Mouse (Mus musculus) CH12.LX (cell line): ENCODE measurements around the gene Dner. TPM values are rescaled to one million over a fixed set of nuclear protein-coding genes. Genes with fewer than 3 reads are reported as not detected.

Experiments
- DNase-seq: peaks from one replicate; pipeline ENCODE4 v3.0.0-alpha.2; 2013; ENCODE audit errors: extremely low read depth
- H3K27ac ChIP-seq: 2 replicates; pipeline ENCODE4 v1.5.1; 2012; ENCODE audit warnings: low read depth, mild to moderate bottlenecking, control low read depth, moderate library complexity; ENCODE audit not compliant: insufficient read depth
- H3K27me3 ChIP-seq: replicated peaks from 2 replicates; pipeline ENCODE3; 2012; ENCODE audit warnings: inconsistent platforms
- H3K36me3 ChIP-seq, 2 experiments: replicated peaks in 1 of 2; 2 replicates each; pipeline versions ENCODE3 to v1.6.1; 2012; ENCODE audit warnings: inconsistent platforms in 1 of 2, low read length in 1 of 2, mild to moderate bottlenecking in 1 of 2, mixed read lengths in 1 of 2, moderate library complexity in 1 of 2; ENCODE audit not compliant: control insufficient read depth in 1 of 2, insufficient read depth in 1 of 2
- H3K4me1 ChIP-seq, 2 experiments: 2 replicates each; pipeline ENCODE4 v1.6.1; 2012; ENCODE audit warnings: inconsistent platforms in 1 of 2, moderate library complexity in 1 of 2; ENCODE audit not compliant: insufficient read depth in 2 of 2, control insufficient read depth in 1 of 2
- H3K4me2 ChIP-seq: 2 replicates; pipeline ENCODE4 v1.6.1; 2012; ENCODE audit warnings: low read depth, mild to moderate bottlenecking, control low read depth; ENCODE audit not compliant: poor library complexity, insufficient read depth, severe bottlenecking
- H3K4me3 ChIP-seq, 3 experiments: fragments of 150-350 bp in 1 of 3; sonication (generic) in 1 of 3; replicated peaks in 1 of 3; 2 replicates each; pipeline versions ENCODE3 to v1.5.1; 2011 to 2012; ENCODE audit warnings: low read depth in 2 of 3, low read length in 2 of 3, mild to moderate bottlenecking in 2 of 3, moderate library complexity in 2 of 3, control low read depth in 1 of 3, improper control_type of control experiment in 1 of 3, inconsistent platforms in 1 of 3, mixed read lengths in 1 of 3; ENCODE audit not compliant: poor library complexity in 1 of 3
- H3K79me2 ChIP-seq: replicated peaks from 2 replicates; pipeline ENCODE4 v1.6.1; 2012; ENCODE audit warnings: mild to moderate bottlenecking, moderate library complexity; ENCODE audit not compliant: control insufficient read depth, poor library complexity, insufficient read depth, severe bottlenecking; ENCODE audit errors: extremely low read depth
- H3K9ac ChIP-seq: 2 replicates; pipeline ENCODE4 v1.6.1; 2012; ENCODE audit warnings: low read depth, mild to moderate bottlenecking, control low read depth, moderate library complexity; ENCODE audit not compliant: insufficient read depth
- H3K9me3 ChIP-seq: replicated peaks from 2 replicates; pipeline ENCODE3; 2012; ENCODE audit warnings: low read length, inconsistent platforms, mixed read lengths
- CHD1 ChIP-seq: IDR thresholded peaks from 2 replicates; pipeline ENCODE4 v1.6.1; 2012; ENCODE audit warnings: low read depth, low read length, improper control_type of control experiment, inconsistent platforms
- CTCF ChIP-seq, 2 experiments: IDR thresholded peaks in 1 of 2; conservative IDR thresholded peaks in 1 of 2; 2 replicates each; pipeline ENCODE4 v1.5.1; 2011 to 2012; ENCODE audit warnings: low read depth in 2 of 2, low read length in 2 of 2, improper control_type of control experiment in 1 of 2, inconsistent platforms in 1 of 2, mild to moderate bottlenecking in 1 of 2, moderate library complexity in 1 of 2
- E2F4 ChIP-seq: IDR thresholded peaks from 2 replicates; pipeline ENCODE4 v1.6.1; 2011; ENCODE audit warnings: low read depth, low read length, improper control_type of control experiment; ENCODE audit not compliant: insufficient replicate concordance
- ELF1 ChIP-seq: IDR thresholded peaks from 2 replicates; pipeline ENCODE4 v1.6.1; 2014; ENCODE audit warnings: low read depth, mild to moderate bottlenecking, inconsistent platforms, low read length, improper control_type of control experiment
- EP300 ChIP-seq: IDR thresholded peaks from 2 replicates; pipeline ENCODE4 v1.6.1; 2011; ENCODE audit warnings: low read length, improper control_type of control experiment
- GABPA ChIP-seq: IDR thresholded peaks from 2 replicates; pipeline ENCODE4 v1.6.1; 2012; ENCODE audit warnings: low read depth, low read length, improper control_type of control experiment, inconsistent platforms; ENCODE audit not compliant: insufficient replicate concordance
- HCFC1 ChIP-seq: IDR thresholded peaks from 2 replicates; pipeline ENCODE4 v1.6.1; 2012; ENCODE audit warnings: low read depth, mild to moderate bottlenecking, inconsistent platforms, low read length, improper control_type of control experiment
- IRF4 ChIP-seq: IDR thresholded peaks from 2 replicates; pipeline ENCODE4 v1.6.1; 2014; ENCODE audit warnings: low read depth, mild to moderate bottlenecking, inconsistent platforms, low read length, improper control_type of control experiment
- JUN ChIP-seq: IDR thresholded peaks from 2 replicates; pipeline ENCODE4 v1.6.1; 2011; ENCODE audit warnings: low read depth, mild to moderate bottlenecking, low read length, improper control_type of control experiment, moderate library complexity; ENCODE audit not compliant: insufficient read depth
- KAT2A ChIP-seq: IDR thresholded peaks from 2 replicates; pipeline ENCODE4 v1.6.1; 2012; ENCODE audit warnings: low read length, improper control_type of control experiment, inconsistent platforms; ENCODE audit not compliant: insufficient replicate concordance
- MEF2A ChIP-seq: IDR thresholded peaks from 2 replicates; pipeline ENCODE4 v1.6.1; 2014; ENCODE audit warnings: low read depth, mild to moderate bottlenecking, inconsistent platforms, low read length, improper control_type of control experiment, borderline replicate concordance
- MXI1 ChIP-seq: IDR thresholded peaks from 2 replicates; pipeline ENCODE4 v1.6.1; 2011; ENCODE audit warnings: mild to moderate bottlenecking, low read depth, low read length, improper control_type of control experiment
- NRF1 ChIP-seq: IDR thresholded peaks from 2 replicates; pipeline ENCODE4 v1.6.1; 2014; ENCODE audit warnings: low read depth, mild to moderate bottlenecking, inconsistent platforms, low read length, improper control_type of control experiment, moderate library complexity
- POLR2AphosphoS2 ChIP-seq: IDR thresholded peaks from 2 replicates; pipeline ENCODE4 v1.6.1; 2011; ENCODE audit warnings: low read depth, low read length, improper control_type of control experiment
- RAD21 ChIP-seq: IDR thresholded peaks from 2 replicates; pipeline ENCODE4 v1.6.1; 2011; ENCODE audit warnings: low read depth, mild to moderate bottlenecking, low read length, improper control_type of control experiment, moderate library complexity
- RCOR1 ChIP-seq: conservative IDR thresholded peaks from 2 replicates; pipeline ENCODE4 v1.6.1; 2012; ENCODE audit warnings: low read depth, mild to moderate bottlenecking, inconsistent platforms, low read length, improper control_type of control experiment
- SIN3A ChIP-seq: IDR thresholded peaks from 2 replicates; pipeline ENCODE4 v1.6.1; 2012; ENCODE audit warnings: low read length, improper control_type of control experiment, inconsistent platforms
- TBP ChIP-seq: conservative IDR thresholded peaks from 2 replicates; pipeline ENCODE4 v1.6.1; 2011; ENCODE audit warnings: low read depth, low read length, improper control_type of control experiment
- UBTF ChIP-seq: IDR thresholded peaks from 2 replicates; pipeline ENCODE4 v1.6.1; 2012; ENCODE audit warnings: low read depth, mild to moderate bottlenecking, inconsistent platforms, low read length, improper control_type of control experiment, moderate library complexity
- USF1 ChIP-seq: IDR thresholded peaks from 2 replicates; pipeline ENCODE4 v1.6.1; 2014; ENCODE audit warnings: low read depth, mild to moderate bottlenecking, inconsistent platforms, low read length, improper control_type of control experiment
- ZC3H11A ChIP-seq: IDR thresholded peaks from 2 replicates; pipeline ENCODE4 v1.6.1; 2012; ENCODE audit warnings: low read depth, mild to moderate bottlenecking, inconsistent platforms, low read length, improper control_type of control experiment
- ZMIZ1 ChIP-seq: IDR thresholded peaks from 2 replicates; pipeline ENCODE4 v1.6.1; 2012; ENCODE audit warnings: low read depth, mild to moderate bottlenecking, inconsistent platforms, low read length, improper control_type of control experiment
- ZNF384 ChIP-seq: IDR thresholded peaks from 2 replicates; pipeline ENCODE4 v1.6.1; 2012; ENCODE audit warnings: low read depth, low read length, improper control_type of control experiment, inconsistent platforms
- dilution Hi-C: fragments of 300-500 bp; cut with MboI; formaldehyde crosslinking; loops from 2 replicates; pipeline ENCODE4 v1.14.3; 2020; ENCODE audit warnings: low sequenced_read_pairs; ENCODE audit not compliant: extremely low pct_unique_long_range_greater_than_20kb, extremely low pct_ligation_motif_present
- in situ Hi-C: fragments of 300-500 bp; cut with MboI; formaldehyde crosslinking; loops from 3 replicates; pipeline ENCODE4 v1.14.3; 2019; ENCODE audit warnings: low sequenced_read_pairs, low pct_ligation_motif_present, low pct_unique_long_range_greater_than_20kb, mixed read lengths
- polyA plus RNA-seq: library from polyadenylated mRNA; unstranded; fragments of >175 nt; gene quantifications from 2 replicates; pipeline ENCODE4 v1.2.1, GENCODE M21; 2012; ENCODE audit warnings: low read depth; ENCODE audit not compliant: insufficient read length
- total RNA-seq, 2 experiments: library from RNA; depleted of rRNA; stranded (reverse); fragments of 300-350 nt in 1 of 2; fragments of >200 nt in 1 of 2; gene quantifications; 2 replicates each; pipeline ENCODE4 v1.2.3; 2012 to 2014

The Dner gene
- total and polyA plus RNA-seq, 3 experiments, result not detected

DNA sequence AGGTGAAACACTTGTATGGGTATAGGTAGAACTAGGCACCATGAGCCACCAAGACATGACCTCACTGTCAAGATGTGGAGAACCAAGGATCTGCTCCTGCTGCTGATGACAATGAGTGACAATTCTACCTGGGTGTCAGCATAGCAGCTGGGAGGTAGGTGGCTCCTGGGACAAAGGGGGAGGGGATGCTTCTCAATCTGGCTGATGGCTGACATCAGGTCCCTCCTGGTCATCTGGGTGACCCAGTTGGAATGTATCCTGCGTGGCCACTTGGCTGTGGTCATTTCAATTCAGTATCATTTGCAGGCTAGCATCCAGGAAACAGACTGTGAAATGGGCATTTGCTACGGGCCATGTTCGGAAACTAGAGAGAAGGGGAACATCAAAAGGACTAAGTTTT lies 315.1 kb downstream of the Dner start:
- in situ Hi-C loops (no loop called here), dilution Hi-C loops (no loop called here)
- Histone ChIP-seq H3K9ac (no peak overlapping the region), H3K4me2 (no peak overlapping the region), H3K27me3 (no peaks in the 10 kb centered on the region), H3K9me3 (peaks cover 3% of the 10 kb centered on the region), H3K4me1 (no peaks in the 10 kb centered on the region), H3K27ac (no peak overlapping the region), H3K4me3 (no peak overlapping the region), H3K79me2 (no peaks in the 10 kb centered on the region), H3K36me3 (no peaks in the 10 kb centered on the region)
- TF ChIP-seq USF1 (no peak), MEF2A (no peak), JUN (no peak), MXI1 (no peak), ELF1 (no peak), HCFC1 (no peak), ZMIZ1 (no peak), CHD1 (no peak), ZNF384 (no peak), E2F4 (no peak), KAT2A (no peak), IRF4 (no peak), CTCF (conservative IDR thresholded peaks at IDR 0.05 in 1 of 2, IDR thresholded peaks at IDR 0.05 in 1 of 2; ENCODE audit: low read depth in 2 of 2, low read length in 2 of 2) (no peak), SIN3A (no peak), RCOR1 (no peak)
- no peak for DNase-seq

DNA sequence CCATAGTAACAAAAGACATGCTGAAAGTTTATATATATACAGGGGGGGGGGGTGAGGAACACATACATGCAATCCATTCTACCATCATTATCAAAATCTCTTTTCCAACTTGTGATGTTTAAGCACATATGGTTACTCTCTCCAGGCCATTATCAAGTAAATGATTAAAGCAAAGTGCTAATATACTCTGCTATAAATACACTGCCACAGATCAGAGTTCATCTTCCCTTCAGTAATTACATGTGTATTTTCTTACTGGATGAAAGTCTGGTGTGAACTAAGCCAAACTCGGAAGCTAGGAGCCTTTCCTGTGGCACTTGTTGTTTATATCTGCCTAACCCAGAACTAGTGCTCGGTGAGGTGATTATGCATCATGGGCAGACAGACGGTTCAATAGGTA lies 328.3 kb downstream of the Dner start:
- dilution Hi-C loops (no loop called here), in situ Hi-C loops (no loop called here)
- H3K27me3 ChIP-seq, result peaks cover 9% of the 10 kb centered on the region
- H3K4me1 ChIP-seq, result peaks cover 3 to 28% of the 10 kb centered on the region in 2 experiments; a peak in 2 of 4 replicates
- H3K4me3 ChIP-seq, result no peak overlapping the region
- no peaks in the 10 kb centered on the region for H3K79me2 ChIP-seq
- H3K4me2 ChIP-seq, result no peak overlapping the region
- no peak for DNase-seq
- H3K36me3 ChIP-seq, result no peaks in the 10 kb centered on the region
- TF ChIP-seq UBTF (no peak), IRF4 (no peak), POLR2AphosphoS2 (no peak), NRF1 (no peak), CHD1 (no peak), RAD21 (no peak), MXI1 (no peak), TBP (no peak), GABPA (no peak), ZC3H11A (no peak), EP300 (no peak)
- H3K9ac ChIP-seq, result no peak overlapping the region
- H3K9me3 ChIP-seq, result no peaks in the 10 kb centered on the region
- H3K27ac ChIP-seq, result no peak overlapping the region
